Mouse (Mus musculus) lung, postnatal 25 days (tissue): Measurements from ENCODE around the gene Atp2a2.

ENCODE experiments used
- DNase-seq: peaks from one replicate; pipeline ENCODE4 v3.0.0; 2022; ENCODE audit warnings: low spot score

Atp2a2 gene

GRCm38 (mm10) chr5:122405537-122405936 lies 96.5 kb downstream of the Atp2a2 start:
- no peak for DNase-seq
